8 mouse cellular contexts compared by ENCODE assay signal in genomic region chr14:105892941-105893622, GRCm38 (mm10). TPM values are rescaled to one million over a fixed set of nuclear protein-coding genes. Genes with fewer than 3 reads are reported as not detected.
DNase-seq lines count a peak whose midpoint lies in the region; ATAC-seq lines count a peak whose summit lies in the region.

No protein-coding gene starts in this region.

- peaks cover 31% of the 10 kb centered on the region for H3K4me1 ChIP-seq in kidney, embryonic 16.5 days (ENCODE audit: insufficient read depth, low read length)
- H3K4me1 ChIP-seq in liver, embryonic 13.5 days (replicated peaks): peaks cover 9% of the 10 kb centered on the region

- peak overlapping the region; percentile 94 for H3K4me3 ChIP-seq in kidney, embryonic 16.5 days (ENCODE audit: low read length)
- H3K4me3 ChIP-seq in liver, embryonic 13.5 days (replicated peaks): peak overlapping the region; percentile 65; the same call in 1 of the 2 replicates

- peak overlapping the region; percentile 71 for H3K4me2 ChIP-seq in kidney, embryonic 16.5 days (replicated peaks; ENCODE audit: low read depth, low read length)
- H3K4me2 ChIP-seq in liver, embryonic 13.5 days: peak overlapping the region; percentile 72

- 29% methylated on average over 24 of the region's 24 CpGs for WGBS in kidney, embryonic 16.5 days
- whole genome bisulfite sequencing in liver, embryonic 13.5 days (ENCODE audit: insufficient replicate concordance): 72% methylated on average over 24 of the region's 24 CpGs

- ATAC-seq in kidney, embryonic 16.5 days (ENCODE audit: low FRiP score, low TSS enrichment): no peak
- ATAC-seq in liver, embryonic 13.5 days (ENCODE audit: low read depth): no peak

- H3K27ac ChIP-seq in kidney, embryonic 16.5 days (ENCODE audit: low read length): peak overlapping the region; percentile 29; the same call in 1 of the 2 replicates
- H3K27ac ChIP-seq in liver, embryonic 13.5 days: no peak overlapping the region

- H3K9ac ChIP-seq in kidney, embryonic 16.5 days (replicated peaks; ENCODE audit: low read length): peak overlapping the region; percentile 99
- no peak overlapping the region for H3K9ac ChIP-seq in liver, embryonic 13.5 days

- H3K36me3 ChIP-seq in kidney, embryonic 16.5 days (ENCODE audit: insufficient read depth, low read length): peaks cover 9% of the 10 kb centered on the region; the same call in 1 of the 2 replicates
- peaks cover 4% of the 10 kb centered on the region; the same call in 1 of the 2 replicates for H3K36me3 ChIP-seq in liver, embryonic 13.5 days

- peak; percentile 37 for DNase-seq in layer of hippocampus, adult 11-12 months (ENCODE audit: low spot score)
- no peak for DNase-seq in layer of hippocampus, adult 9-10 months (ENCODE audit: low spot score)
- DNase-seq in cerebellum, postnatal 10 days: peak; percentile 40 to 62
- DNase-seq in gastrocnemius, postnatal 25 days: peak; percentile 28
- no peak for DNase-seq in liver, embryonic 13.5 days
- peak; percentile 30 for DNase-seq in retina, embryonic 14.5 days (ENCODE audit: low spot score)
- no peak for DNase-seq in T-cell, adult 2 months (ENCODE audit: low spot score)

- H3K9me3 ChIP-seq in kidney, embryonic 16.5 days (ENCODE audit: low read length): no peaks in the 10 kb centered on the region
- no peaks in the 10 kb centered on the region for H3K9me3 ChIP-seq in liver, embryonic 13.5 days (replicated peaks)

- H3K27me3 ChIP-seq in kidney, embryonic 16.5 days (ENCODE audit: insufficient read depth, low read length): no peaks in the 10 kb centered on the region
- peaks cover 40% of the 10 kb centered on the region for H3K27me3 ChIP-seq in liver, embryonic 13.5 days

RNA-seq across cellular contexts. Expression of gene Spry2, which starts 3.5 kb away (rescaled TPM):
- total RNA-seq in gastrocnemius, postnatal 25 days (2021): 10 to 100 TPM; 19.8 to 20.1 TPM
- polyA plus RNA-seq in kidney, embryonic 16.5 days (2015; fragmentation: Nextera tagmentation; extraction: Ambion mirVana): 40.1 and 49.0 TPM in 2 replicates
- 5.0 and 6.5 TPM in 2 replicates for polyA plus RNA-seq in liver, embryonic 13.5 days (2015; fragmentation: Nextera tagmentation; extraction: Ambion mirVana)

Comparison
In these comparisons a context has a peak if more than half of its experiments do, and no peak if none do; other contexts are left out.
1. DNase-seq: peak in layer of hippocampus, adult 11-12 months (single experiment), cerebellum, postnatal 10 days (2 of 2), gastrocnemius, postnatal 25 days (single experiment) and retina, embryonic 14.5 days (single experiment); none in layer of hippocampus, adult 9-10 months (single experiment), liver, embryonic 13.5 days (single experiment) and T-cell, adult 2 months (single experiment).